Mouse (Mus musculus): ENCODE results near the gene Slc50a1. TPM values are rescaled to one million over a fixed set of nuclear protein-coding genes. Genes with fewer than 3 reads are reported as not detected.

Gene Slc50a1
- total and polyA plus RNA-seq, 3 experiments, result 22.5 to 45.9 TPM; not detected in 1

GRCm38 (mm10) chr3:89282291-89282643, 11.9 kb upstream of the Slc50a1 start:
- H3K79me2 ChIP-seq (ENCODE audit: control insufficient read depth, insufficient read depth, low read length, poor library complexity), result no peaks in the 10 kb centered on the region

GRCm38 (mm10) chr3:89281579-89282290, 11.4 kb upstream of the Slc50a1 start:
- H3K4me1 ChIP-seq (ENCODE audit: control insufficient read depth in 1 of 2, insufficient read depth in 2 of 2, low read length in 2 of 2), result 0 out of 4 replicates have a peak, but pooled peaks cover 0 to 6% of the 10 kb centered on the region in 2 experiments
- no peaks in the 10 kb centered on the region for H3K79me2 ChIP-seq (ENCODE audit: control insufficient read depth, insufficient read depth, low read length, poor library complexity)
- no peaks in the 10 kb centered on the region for H3K36me3 ChIP-seq (ENCODE audit: control insufficient read depth in 1 of 2, insufficient read depth in 2 of 2, low read length in 2 of 2)
- TF ChIP-seq ZKSCAN1 (IDR thresholded peaks at IDR 0.05; ENCODE audit: low read depth, low read length) (no peak), CHD1 (IDR thresholded peaks at IDR 0.05; ENCODE audit: low read depth, low read length) (no peak), POLR2AphosphoS5 (IDR thresholded peaks at IDR 0.05; ENCODE audit: borderline replicate concordance, low read depth, low read length) (no peak), ZC3H11A (IDR thresholded peaks at IDR 0.05; ENCODE audit: low read depth, low read length) (peak; percentile 91), ELF1 (IDR thresholded peaks at IDR 0.05; ENCODE audit: low read depth, low read length) (peak; percentile 67), SIN3A (IDR thresholded peaks at IDR 0.05; ENCODE audit: low read length) (peak; percentile 68), CTCF (IDR thresholded peaks at IDR 0.05 in 2 of 3, conservative IDR thresholded peaks at IDR 0.05 in 1 of 3; ENCODE audit: control insufficient read depth in 1 of 3, insufficient read depth in 1 of 3, low read depth in 2 of 3, low read length in 3 of 3, poor library complexity in 1 of 3, severe bottlenecking in 1 of 3) (peak; percentile 99), ZNF384 (IDR thresholded peaks at IDR 0.05; ENCODE audit: low read depth, low read length) (peak; percentile 28; the same call in 1 of the 2 replicates), RCOR1 (IDR thresholded peaks at IDR 0.05; ENCODE audit: low read depth, low read length) (no peak), HCFC1 (IDR thresholded peaks at IDR 0.05; ENCODE audit: low read depth, low read length) (0 out of 2 replicates have a peak, but pooled peaks have one; percentile 52), RAD21 (IDR thresholded peaks at IDR 0.05; ENCODE audit: low read depth, low read length) (peak; percentile 92), MAZ (IDR thresholded peaks at IDR 0.05; ENCODE audit: low read depth, low read length) (peak; percentile 71; the same call in 1 of the 2 replicates), MAX (IDR thresholded peaks at IDR 0.05; ENCODE audit: low read length) (no peak), MXI1 (IDR thresholded peaks at IDR 0.05; ENCODE audit: low read depth, low read length) (peak; percentile 63), USF1 (IDR thresholded peaks at IDR 0.05; ENCODE audit: low read depth, low read length) (0 out of 2 replicates have a peak, but pooled peaks have one; percentile 11), JUND (IDR thresholded peaks at IDR 0.05; ENCODE audit: low read depth, low read length) (0 out of 2 replicates have a peak, but pooled peaks have one; percentile 58), MYC (IDR thresholded peaks at IDR 0.05; ENCODE audit: low read depth, low read length) (0 out of 2 replicates have a peak, but pooled peaks have one; percentile 40), SMC3 (IDR thresholded peaks at IDR 0.05; ENCODE audit: low read depth, low read length) (peak; percentile 99), MAFK (IDR thresholded peaks at IDR 0.05; ENCODE audit: borderline replicate concordance, low read depth, low read length) (no peak), ZMIZ1 (IDR thresholded peaks at IDR 0.05; ENCODE audit: low read depth, low read length) (no peak), BHLHE40 (IDR thresholded peaks at IDR 0.05; ENCODE audit: borderline replicate concordance, low read depth, low read length) (peak; percentile 45; the same call in 1 of the 2 replicates)
- no peak overlapping the region for H3K4me3 ChIP-seq (ENCODE audit: control insufficient read depth in 1 of 2, insufficient read depth in 1 of 2, low read depth in 2 of 2, low read length in 2 of 2)
- peaks cover 31 to 39% of the 10 kb centered on the region in 2 experiments for H3K27me3 ChIP-seq (ENCODE audit: control insufficient read depth in 1 of 2, insufficient read depth in 2 of 2, low read length in 2 of 2)
- no peak overlapping the region for H3K9ac ChIP-seq (ENCODE audit: control insufficient read depth, low read depth, low read length, poor library complexity, severe bottlenecking)
- H3K9me3 ChIP-seq (replicated peaks; ENCODE audit: insufficient read depth, low read length), result no peaks in the 10 kb centered on the region
- H3K27ac ChIP-seq (ENCODE audit: control insufficient read depth, low read depth, low read length), result no peak overlapping the region
- DNase-seq (ENCODE audit: low read depth, low spot score), result peak; percentile 87

More at GRCm38 (mm10) chr3:89282291-89282643, 11.9 kb upstream of the Slc50a1 start:
- H3K27me3 ChIP-seq (ENCODE audit: control insufficient read depth in 1 of 2, insufficient read depth in 2 of 2, low read length in 2 of 2), result peaks cover 31 to 41% of the 10 kb centered on the region in 2 experiments
- no peak for DNase-seq (ENCODE audit: low read depth, low spot score)
- H3K9ac ChIP-seq (ENCODE audit: control insufficient read depth, low read depth, low read length, poor library complexity, severe bottlenecking), result no peak overlapping the region
- H3K4me3 ChIP-seq (ENCODE audit: control insufficient read depth in 1 of 2, insufficient read depth in 1 of 2, low read depth in 2 of 2, low read length in 2 of 2), result no peak overlapping the region
- H3K36me3 ChIP-seq (ENCODE audit: control insufficient read depth in 1 of 2, insufficient read depth in 2 of 2, low read length in 2 of 2), result no peaks in the 10 kb centered on the region
- H3K27ac ChIP-seq (ENCODE audit: control insufficient read depth, low read depth, low read length), result no peak overlapping the region
- no peak for TF ChIP-seq TCF12 (IDR thresholded peaks at IDR 0.05; ENCODE audit: low read depth, low read length)
- TF ChIP-seq BHLHE40 (IDR thresholded peaks at IDR 0.05; ENCODE audit: borderline replicate concordance, low read depth, low read length), result no peak
- no peak for TF ChIP-seq CHD2 (IDR thresholded peaks at IDR 0.05; ENCODE audit: low read length)
- TF ChIP-seq NRF1 (IDR thresholded peaks at IDR 0.05; ENCODE audit: insufficient read depth, low read depth, low read length, poor library complexity, severe bottlenecking), result no peak
- TF ChIP-seq SMC3 (IDR thresholded peaks at IDR 0.05; ENCODE audit: low read depth, low read length), result no peak
- no peak for TF ChIP-seq HCFC1 (IDR thresholded peaks at IDR 0.05; ENCODE audit: low read depth, low read length)
- TF ChIP-seq MAFK (IDR thresholded peaks at IDR 0.05; ENCODE audit: borderline replicate concordance, low read depth, low read length), result no peak
- TF ChIP-seq ZKSCAN1 (IDR thresholded peaks at IDR 0.05; ENCODE audit: low read depth, low read length), result no peak
- TF ChIP-seq POLR2A (IDR thresholded peaks at IDR 0.05; ENCODE audit: control insufficient read depth in 1 of 2, insufficient read depth in 1 of 2, low read depth in 1 of 2, low read length in 2 of 2, poor library complexity in 1 of 2), result no peak
- TF ChIP-seq MYB (IDR thresholded peaks at IDR 0.05; ENCODE audit: low read depth, low read length), result no peak
- TF ChIP-seq ZNF384 (IDR thresholded peaks at IDR 0.05; ENCODE audit: low read depth, low read length), result no peak
- no peak for TF ChIP-seq MEF2A (IDR thresholded peaks at IDR 0.05; ENCODE audit: extremely low read depth, insufficient replicate concordance, low read depth, low read length, poor library complexity, severe bottlenecking)
- TF ChIP-seq RCOR1 (IDR thresholded peaks at IDR 0.05; ENCODE audit: low read depth, low read length), result no peak
- no peak for TF ChIP-seq MAX (IDR thresholded peaks at IDR 0.05; ENCODE audit: low read length)
- no peak for TF ChIP-seq EP300 (IDR thresholded peaks at IDR 0.05; ENCODE audit: low read depth in 1 of 2, low read length in 2 of 2)
- no peak for TF ChIP-seq ETS1 (IDR thresholded peaks at IDR 0.05; ENCODE audit: low read depth, low read length)
- TF ChIP-seq GATA1 (IDR thresholded peaks at IDR 0.05; ENCODE audit: low read depth, low read length), result no peak
- 0 out of 4 replicates have a peak, but pooled peaks cover 0 to 6% of the 10 kb centered on the region in 2 experiments for H3K4me1 ChIP-seq (ENCODE audit: control insufficient read depth in 1 of 2, insufficient read depth in 2 of 2, low read length in 2 of 2)
- H3K9me3 ChIP-seq (replicated peaks; ENCODE audit: insufficient read depth, low read length), result no peaks in the 10 kb centered on the region

Measured in MEL (cell line).